Mouse (Mus musculus) heart, embryonic 11.5 days (tissue): ENCODE data around the gene Nipsnap3a. TPM values are rescaled to one million over a fixed set of nuclear protein-coding genes. Genes with fewer than 3 reads are reported as not detected.

Source experiments
- ATAC-seq: fragments of 200-750 bp; cut with Nextera tagmentation; replicated peaks from 2 replicates; pipeline ENCODE4 v1.8.0; 2017; ENCODE audit warnings: moderate library complexity; ENCODE audit not compliant: insufficient number of reproducible peaks, low FRiP score, low TSS enrichment
- H3K27ac ChIP-seq: fragments of 300-500 bp; sonication (generic); 2 replicates; pipeline ENCODE4 v1.5.1; 2014; ENCODE audit warnings: mild to moderate bottlenecking, low read depth, low read length
- H3K27me3 ChIP-seq: fragments of 300-500 bp; sonication (generic); 2 replicates; pipeline ENCODE4 v1.6.1; 2014; ENCODE audit warnings: mild to moderate bottlenecking, low read length, mixed read lengths; ENCODE audit not compliant: control insufficient read depth, insufficient read depth
- H3K36me3 ChIP-seq: fragments of 300-500 bp; sonication (generic); 2 replicates; pipeline ENCODE4 v1.6.1; 2014; ENCODE audit warnings: mild to moderate bottlenecking, low read length, moderate library complexity, mixed read lengths; ENCODE audit not compliant: control insufficient read depth, insufficient read depth
- H3K4me1 ChIP-seq: fragments of 300-500 bp; sonication (generic); 2 replicates; pipeline ENCODE4 v1.6.1; 2014; ENCODE audit warnings: low read length; ENCODE audit not compliant: control insufficient read depth, insufficient read depth
- H3K4me2 ChIP-seq: fragments of 300-500 bp; sonication (generic); 2 replicates; pipeline ENCODE4 v1.6.1; 2014; ENCODE audit warnings: mild to moderate bottlenecking, moderate library complexity
- H3K4me3 ChIP-seq: fragments of 300-500 bp; sonication (generic); 2 replicates; pipeline ENCODE4 v1.5.1; 2014; ENCODE audit warnings: low read depth, low read length
- H3K9ac ChIP-seq: fragments of 300-500 bp; sonication (generic); 2 replicates; pipeline ENCODE4 v1.6.1; 2014; ENCODE audit warnings: mild to moderate bottlenecking, low read depth, low read length, moderate library complexity
- H3K9me3 ChIP-seq: fragments of 300-500 bp; sonication (generic); replicated peaks from 2 replicates; pipeline ENCODE4 v1.6.1; 2016; ENCODE audit warnings: low read length; ENCODE audit not compliant: control insufficient read depth
- WGBS: fragments of 180-500 bp; shearing (Covaris S2); extraction: QIAGEN DNeasy Blood & Tissue Kit; methylation state at CpG from one replicate; pipeline ENCODE4 v1.1.7; 2014; ENCODE audit not compliant: insufficient replicate concordance; 5-methylcytosine and 5-hydroxymethylcytosine counted together
- polyA plus RNA-seq: library from polyadenylated mRNA; unstranded; fragments of >200 nt; fragmentation: Nextera tagmentation; extraction: Ambion mirVana; gene quantifications from 2 replicates; pipeline ENCODE4 v1.2.1, GENCODE M21; 2014

Gene Nipsnap3a
- polyA plus RNA-seq, 1 experiment from 2014 or later = not detected

GRCm38 (mm10) chr4:53009183-53009582 lies 20.1 kb downstream of the Nipsnap3a start:
- H3K4me1 ChIP-seq = 0 out of 2 replicates have a peak, but pooled peaks cover 2% of the 10 kb centered on the region
- no peak overlapping the region for H3K4me3 ChIP-seq
- H3K36me3 ChIP-seq = no peaks in the 10 kb centered on the region
- no peak overlapping the region for H3K27ac ChIP-seq
- H3K9ac ChIP-seq = no peak overlapping the region
- no peaks in the 10 kb centered on the region for H3K27me3 ChIP-seq
- H3K4me2 ChIP-seq = no peak overlapping the region
- WGBS = 74% methylated on average over 4 of the region's 4 CpGs
- H3K9me3 ChIP-seq = no peaks in the 10 kb centered on the region
- no peak for ATAC-seq

DNA sequence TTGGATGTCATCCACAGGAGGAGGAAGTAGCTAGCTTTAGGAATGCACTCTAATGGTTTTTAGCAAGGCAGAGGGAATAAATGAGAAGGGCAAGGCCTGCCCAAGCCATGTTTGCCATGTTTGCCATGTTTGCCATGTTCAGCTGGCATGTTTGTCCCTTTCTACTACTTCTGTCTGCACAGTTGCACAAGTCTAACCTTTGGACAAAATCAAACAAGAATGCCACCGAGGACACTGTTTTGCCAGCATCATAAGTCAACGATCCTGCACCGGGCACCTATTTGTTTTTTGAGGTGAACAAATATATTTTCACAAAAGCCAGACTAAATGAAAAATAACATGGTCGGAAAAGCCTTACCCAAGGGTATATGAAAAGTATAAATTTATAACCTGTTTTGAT lies 20.8 kb downstream of the Nipsnap3a start:
- no peak for ATAC-seq
- no peaks in the 10 kb centered on the region for H3K27me3 ChIP-seq
- H3K9ac ChIP-seq = no peak overlapping the region
- 0 out of 2 replicates have a peak, but pooled peaks cover 2% of the 10 kb centered on the region for H3K4me1 ChIP-seq
- WGBS = 90% methylated on average over 4 of the region's 4 CpGs
- no peak overlapping the region for H3K4me2 ChIP-seq
- H3K36me3 ChIP-seq = 0 out of 2 replicates have a peak, but pooled peaks cover under 1% of the 10 kb centered on the region
- no peak overlapping the region for H3K27ac ChIP-seq
- no peak overlapping the region for H3K4me3 ChIP-seq
- no peaks in the 10 kb centered on the region for H3K9me3 ChIP-seq

- Histone ChIP-seq H3K27me3 (no peaks in the 10 kb centered on the region), H3K4me1 (0 out of 2 replicates have a peak, but pooled peaks cover 2% of the 10 kb centered on the region), H3K9me3 (peaks cover 4% of the 10 kb centered on the region), H3K27ac (peak within 1 kb of the TSS; percentile 78; the same call in 1 of the 2 replicates), H3K36me3 (peaks cover 15% of the 10 kb centered on the region), H3K4me3 (peak within 1 kb of the TSS; percentile 85), H3K4me2 (peak within 1 kb of the TSS; percentile 75), H3K9ac (peak within 1 kb of the TSS; percentile 84)
- ATAC-seq = peak; percentile 95
- under 1% methylated on average over 62 of the region's 63 CpGs for WGBS
Measured at GRCm38 (mm10) chr4:53011732-53012361, 22.8 kb downstream of the Nipsnap3a start, which contains the start of gene Nipsnap3b. Gene Nipsnap3b (plus strand): TSS chr4:53011880.

DNA sequence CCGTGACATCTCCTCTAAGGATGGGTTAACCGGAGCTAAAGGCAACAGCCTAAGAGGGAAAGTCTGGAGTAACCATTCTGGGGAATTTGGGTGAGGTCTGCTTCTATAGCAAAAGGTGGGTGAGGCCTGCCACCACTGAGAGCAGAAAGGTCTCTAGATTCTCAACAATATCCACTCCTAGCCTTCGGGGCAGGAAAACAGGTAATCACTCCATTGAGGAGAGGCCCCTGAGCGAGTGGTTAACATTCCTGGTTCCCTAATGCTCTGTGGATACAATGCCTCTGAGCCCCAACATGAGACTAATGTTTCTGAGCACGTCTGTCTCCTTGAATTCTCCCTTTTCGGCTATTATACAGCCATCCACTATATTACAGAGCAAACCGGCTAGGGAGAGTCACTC lies 25.3 kb downstream of the Nipsnap3a start:
- no peak overlapping the region for H3K4me2 ChIP-seq
- no peak overlapping the region for H3K9ac ChIP-seq
- no peak overlapping the region for H3K27ac ChIP-seq
- H3K4me3 ChIP-seq = no peak overlapping the region
- H3K36me3 ChIP-seq = peaks cover 29% of the 10 kb centered on the region
- WGBS = 89% methylated on average over 7 of the region's 7 CpGs
- no peak for ATAC-seq
- H3K9me3 ChIP-seq = peaks cover 8% of the 10 kb centered on the region
- H3K4me1 ChIP-seq = 0 out of 2 replicates have a peak, but pooled peaks cover 2% of the 10 kb centered on the region
- no peaks in the 10 kb centered on the region for H3K27me3 ChIP-seq

GRCm38 (mm10) chr4:53015024-53015423 lies 26.0 kb downstream of the Nipsnap3a start:
- H3K9ac ChIP-seq = no peak overlapping the region
- 93% methylated on average over 3 of the region's 3 CpGs for WGBS
- H3K27me3 ChIP-seq = no peaks in the 10 kb centered on the region
- peaks cover 8% of the 10 kb centered on the region for H3K9me3 ChIP-seq
- H3K4me3 ChIP-seq = no peak overlapping the region
- H3K4me2 ChIP-seq = no peak overlapping the region
- H3K4me1 ChIP-seq = 0 out of 2 replicates have a peak, but pooled peaks cover 2% of the 10 kb centered on the region
- no peak for ATAC-seq
- H3K27ac ChIP-seq = no peak overlapping the region
- H3K36me3 ChIP-seq = peaks cover 35% of the 10 kb centered on the region

- Histone ChIP-seq H3K27me3 (no peaks in the 10 kb centered on the region), H3K36me3 (peaks cover 42% of the 10 kb centered on the region), H3K4me1 (no peaks in the 10 kb centered on the region), H3K9me3 (peaks cover 8% of the 10 kb centered on the region), H3K27ac (no peak overlapping the region), H3K4me2 (no peak overlapping the region), H3K9ac (no peak overlapping the region), H3K4me3 (no peak overlapping the region)
- ATAC-seq = no peak
- WGBS = 86% methylated on average over 1 of the region's 1 CpGs
Measured at GRCm38 (mm10) chr4:53018392-53018791, 29.3 kb downstream of the Nipsnap3a start.

GRCm38 (mm10) chr4:53023189-53023925 lies 34.3 kb downstream of the Nipsnap3a start:
- H3K4me3 ChIP-seq = no peak overlapping the region
- ATAC-seq = no peak; the same call in 1 of the 2 replicates
- WGBS = 77% methylated on average over 14 of the region's 14 CpGs
- no peaks in the 10 kb centered on the region for H3K9me3 ChIP-seq
- no peak overlapping the region for H3K27ac ChIP-seq
- peaks cover 20% of the 10 kb centered on the region for H3K36me3 ChIP-seq
- no peak overlapping the region for H3K4me2 ChIP-seq
- no peak overlapping the region for H3K9ac ChIP-seq
- no peaks in the 10 kb centered on the region for H3K27me3 ChIP-seq
- no peaks in the 10 kb centered on the region for H3K4me1 ChIP-seq

GRCm38 (mm10) chr4:53024397-53024796 lies 35.3 kb downstream of the Nipsnap3a start:
- no peak overlapping the region for H3K4me2 ChIP-seq
- no peak overlapping the region for H3K9ac ChIP-seq
- WGBS = 87% methylated on average over 4 of the region's 4 CpGs
- no peaks in the 10 kb centered on the region for H3K4me1 ChIP-seq
- no peak overlapping the region for H3K27ac ChIP-seq
- H3K36me3 ChIP-seq = peaks cover 16% of the 10 kb centered on the region
- no peaks in the 10 kb centered on the region for H3K27me3 ChIP-seq
- no peaks in the 10 kb centered on the region for H3K9me3 ChIP-seq
- ATAC-seq = no peak
- no peak overlapping the region for H3K4me3 ChIP-seq
